Mouse (Mus musculus) frontal cortex, adult 2 months (tissue): Measurements from ENCODE around the gene Gm28051. TPM values are rescaled to one million over a fixed set of nuclear protein-coding genes. Genes with fewer than 3 reads are reported as not detected.

Source experiments
- DNase-seq, 2 experiments: peaks; one replicate each; pipeline ENCODE4 v3.0.0; 2022; ENCODE audit warnings: low spot score in 1 of 2; ENCODE audit errors: extremely low spot score in 1 of 2
- polyA plus RNA-seq: library from polyadenylated mRNA; depleted of rRNA; stranded (reverse); fragments of >200 nt; gene quantifications from 2 replicates; pipeline ENCODE4 v1.2.3, GENCODE M21; 2012

Gene Gm28051
- polyA plus RNA-seq, 1 experiment: not detected

DNA sequence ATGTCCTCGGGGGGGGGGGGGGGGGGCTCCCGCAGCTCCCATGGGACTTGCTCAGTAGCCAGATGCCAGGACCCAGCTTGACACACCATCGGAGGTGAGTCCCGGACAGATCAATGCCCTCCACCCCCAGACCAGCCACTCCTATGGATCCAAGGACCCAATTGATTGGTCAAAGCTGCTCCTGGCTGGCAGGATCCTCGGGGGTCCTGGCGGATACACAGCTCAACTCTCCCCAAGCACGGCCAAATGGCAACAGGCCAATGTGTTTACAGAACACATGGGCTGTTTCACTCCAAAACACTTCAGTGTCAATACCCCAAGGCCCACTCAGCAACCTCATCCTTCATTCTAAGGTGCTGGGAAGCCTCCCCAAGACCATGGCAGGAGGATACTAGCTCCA is 65.8 kb downstream of the Gm28051 start:
- DNase-seq: no peak

DNA sequence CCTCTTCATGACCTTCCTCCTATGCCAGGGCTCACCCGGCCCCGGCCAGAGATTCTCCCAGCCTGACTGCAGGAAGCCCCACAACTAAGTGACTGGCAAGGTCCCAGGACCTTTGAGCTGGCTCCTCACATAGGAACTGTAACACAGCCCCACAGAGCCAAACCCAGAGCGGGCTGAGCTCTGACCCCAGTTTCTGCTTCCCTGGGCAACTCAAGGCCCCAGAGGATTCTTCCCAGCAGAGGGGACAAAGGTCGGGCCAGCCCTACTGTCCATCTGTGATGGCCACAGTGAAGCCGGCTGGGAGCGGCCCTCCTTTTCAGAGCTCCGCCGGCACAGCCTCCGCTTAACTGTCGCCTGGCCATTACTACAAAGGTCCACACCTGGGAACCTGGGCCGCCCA is 66.4 kb downstream of the Gm28051 start:
- DNase-seq: no peak

DNA sequence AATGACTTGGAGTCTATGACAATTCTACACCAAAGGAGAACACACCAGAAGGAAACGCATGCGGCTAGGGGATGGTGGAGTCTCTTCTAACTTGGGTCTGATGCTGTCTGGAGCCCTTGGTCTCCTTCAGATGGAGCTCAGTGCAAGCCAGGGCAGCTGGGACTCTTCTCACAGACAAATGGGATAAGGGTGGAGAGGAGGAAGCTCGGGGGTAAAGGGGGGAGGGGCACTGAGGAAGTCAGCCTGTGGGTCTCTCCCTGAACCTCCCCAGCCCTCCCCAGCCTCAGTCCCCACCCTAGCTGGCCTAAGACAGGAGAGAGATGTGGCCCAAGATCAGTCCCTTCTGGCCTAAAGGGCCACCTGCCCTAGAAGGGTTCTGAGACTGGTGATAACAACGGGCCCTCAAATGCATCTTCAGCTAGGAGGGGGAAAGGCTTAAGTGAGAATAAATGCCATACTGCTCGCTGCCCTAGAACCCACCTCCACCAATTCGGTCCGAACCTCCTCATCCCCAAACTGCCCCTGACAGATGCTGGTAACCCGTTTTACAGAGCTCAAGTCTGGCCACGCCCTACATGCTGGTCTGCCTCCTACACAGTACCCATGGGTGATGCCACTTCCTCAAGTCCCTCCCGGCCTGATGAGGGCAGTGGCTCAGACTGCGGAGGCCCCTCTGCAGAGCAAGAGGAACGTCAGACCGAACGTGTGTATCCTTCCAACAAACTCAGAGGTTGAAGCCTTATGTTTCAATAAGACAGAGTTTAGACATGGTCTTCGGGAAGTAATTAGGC is 67.6 kb downstream of the Gm28051 start:
- no peak for DNase-seq

GRCm38 (mm10) chr12:102686321-102686720 is 71.2 kb downstream of the Gm28051 start:
- DNase-seq: no peak

DNA sequence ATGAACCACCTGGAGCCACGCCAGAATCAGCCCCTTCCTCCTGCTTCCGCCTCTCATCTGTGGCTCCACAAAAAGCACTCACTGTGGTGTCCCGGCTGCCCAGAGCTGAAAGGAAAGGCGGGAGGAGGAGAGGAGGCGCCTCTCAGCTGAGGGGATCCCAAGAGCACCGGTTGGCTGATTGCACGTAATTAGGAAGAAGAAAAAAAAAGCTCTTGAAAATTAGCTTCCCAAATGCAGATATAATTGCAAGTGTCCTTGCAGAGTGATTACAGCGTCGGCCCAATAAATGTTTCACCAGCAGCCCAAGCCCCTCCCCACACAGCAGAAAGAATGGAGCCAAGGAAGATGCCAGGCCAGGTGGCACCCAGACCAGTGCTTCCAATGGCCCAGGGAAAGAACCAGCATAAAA is 72.0 kb downstream of the Gm28051 start:
- DNase-seq: no peak

DNA sequence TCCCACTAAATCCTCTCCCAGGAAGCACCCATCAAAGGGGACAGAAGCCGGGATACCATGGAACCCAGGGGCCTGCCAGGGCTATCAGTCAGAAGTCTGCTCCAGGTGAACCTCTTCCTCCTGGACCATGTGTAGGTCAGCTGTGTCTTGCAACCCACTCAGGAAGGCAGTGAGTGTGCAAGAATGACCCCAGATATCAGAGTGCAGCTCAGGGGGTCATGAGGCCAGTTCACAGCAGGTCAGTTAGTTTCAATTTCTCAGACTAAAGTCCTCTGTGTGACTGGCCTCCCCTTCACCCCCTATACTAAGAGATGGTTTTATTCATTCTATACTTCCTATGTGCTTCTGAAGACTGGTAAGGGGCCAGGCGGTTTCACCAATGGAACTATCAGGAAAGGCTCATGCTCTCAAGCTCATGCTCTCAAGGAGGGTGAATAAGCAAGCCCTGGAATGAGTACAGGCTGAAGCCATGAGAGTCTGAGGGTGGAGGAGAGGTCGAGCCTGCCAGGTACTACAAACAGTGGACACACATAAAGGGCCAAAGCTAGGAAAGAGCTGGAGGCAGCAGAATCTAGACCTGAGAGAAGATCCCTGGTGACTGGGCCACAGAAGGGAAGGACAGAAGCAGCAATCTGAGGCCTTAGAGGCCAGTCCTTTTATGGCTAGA is 72.7 kb downstream of the Gm28051 start:
- DNase-seq: no peak

GRCm38 (mm10) chr12:102683979-102684378 is 73.6 kb downstream of the Gm28051 start:
- DNase-seq: no peak

- DNase-seq: no peak
These were observed 74.1 kb downstream of the Gm28051 start for GRCm38 (mm10) chr12:102683438-102683837.

GRCm38 (mm10) chr12:102682722-102683299 is 74.8 kb downstream of the Gm28051 start:
- DNase-seq: no peak

DNA sequence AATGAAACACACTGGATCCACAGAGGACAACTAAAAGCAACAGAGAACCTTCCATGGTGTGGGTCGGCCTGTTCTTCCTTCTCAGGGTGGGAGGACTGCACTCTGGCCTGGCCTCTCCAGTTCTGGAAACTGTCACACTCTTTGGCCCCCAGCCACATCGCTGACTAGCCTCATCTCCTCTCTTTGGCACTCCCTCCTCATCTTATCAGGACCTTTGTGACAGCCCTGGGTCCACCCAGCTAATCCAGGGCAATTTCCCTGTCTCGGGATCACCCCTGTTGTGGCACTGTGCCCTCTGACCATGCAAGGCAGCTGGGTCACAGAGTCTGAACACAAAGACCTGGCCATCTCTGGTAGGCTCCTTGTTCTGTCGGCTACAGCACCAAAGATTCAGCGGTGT is 75.5 kb downstream of the Gm28051 start:
- DNase-seq: no peak

DNA sequence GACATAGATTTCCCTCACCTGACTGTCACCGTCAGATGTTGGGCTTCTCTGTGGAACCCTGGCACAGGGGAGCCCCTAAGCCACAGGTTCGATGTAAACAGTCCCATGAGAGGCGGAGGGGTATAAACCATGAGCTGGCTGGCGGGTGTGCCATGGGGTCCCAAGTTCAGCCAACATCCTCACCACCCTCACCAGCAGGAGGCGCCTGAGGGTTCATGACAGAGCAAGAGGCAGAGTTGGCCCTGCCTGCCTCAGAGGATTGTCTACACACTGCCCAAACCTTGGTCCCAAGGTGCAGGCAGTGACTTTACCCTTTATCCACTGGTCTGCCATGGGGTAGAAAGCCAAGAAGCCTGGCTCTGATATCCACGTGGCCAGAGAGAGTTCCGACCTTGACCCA is 76.0 kb downstream of the Gm28051 start:
- no peak for DNase-seq

GRCm38 (mm10) chr12:102678820-102679219 is 78.7 kb downstream of the Gm28051 start:
- DNase-seq: no peak

DNA sequence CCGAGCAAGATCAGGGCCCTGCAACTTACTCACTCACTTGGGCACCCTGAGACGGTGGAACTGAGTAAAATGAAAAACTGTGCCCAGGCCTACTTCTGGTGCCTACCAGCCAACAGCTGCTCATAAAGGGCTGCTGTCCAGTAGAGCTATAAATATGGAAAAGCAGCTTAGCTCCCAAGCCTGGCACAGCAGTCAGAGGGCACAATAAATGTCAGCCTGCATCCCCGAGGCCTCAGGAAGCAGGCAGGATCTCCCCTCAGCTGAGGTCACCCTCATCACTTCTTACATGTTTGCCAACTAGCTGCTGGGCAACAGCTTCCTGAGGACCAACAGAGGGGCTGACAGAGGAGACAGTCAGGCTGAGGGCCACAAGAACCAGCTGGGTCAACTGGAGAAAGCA is 80.5 kb downstream of the Gm28051 start:
- no peak for DNase-seq

DNA sequence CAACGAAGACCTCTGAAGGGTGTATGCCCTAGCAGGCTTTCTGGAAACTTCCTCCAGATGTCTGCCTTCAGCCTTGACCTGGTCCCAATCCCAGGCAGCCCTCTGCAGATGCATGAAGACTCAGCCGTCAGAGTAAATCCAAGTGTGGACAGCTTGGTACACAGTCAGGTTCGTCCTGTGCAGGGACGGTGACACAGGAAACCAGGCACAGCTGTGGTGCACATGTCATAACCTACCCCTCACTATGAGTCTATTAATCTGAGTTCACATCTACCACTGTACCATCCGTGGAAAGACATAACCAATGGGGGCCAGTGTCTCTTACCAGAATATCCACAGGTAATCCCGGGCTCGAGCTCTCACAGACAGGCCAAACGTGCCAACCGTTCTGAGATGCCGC is 83.0 kb downstream of the Gm28051 start:
- no peak for DNase-seq

DNA sequence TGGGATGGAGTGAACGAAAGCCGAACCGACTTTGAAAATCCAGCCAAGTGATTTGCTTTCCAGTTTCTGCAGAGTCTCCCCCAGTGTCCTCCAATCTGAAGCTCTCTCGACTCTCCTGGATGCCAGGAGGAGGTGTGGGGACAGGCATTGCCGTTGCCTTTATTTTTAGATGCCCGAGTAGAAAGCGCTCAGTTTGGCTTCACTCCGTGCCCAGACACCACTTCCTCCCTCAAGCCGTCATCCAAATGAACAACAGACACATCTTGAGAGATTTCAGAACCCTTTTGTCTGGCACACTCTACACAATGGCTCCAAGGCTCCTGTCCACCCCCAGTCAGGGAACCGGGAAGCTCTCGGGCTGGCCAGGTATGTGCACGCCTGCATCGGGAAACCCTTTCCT is 83.4 kb downstream of the Gm28051 start:
- DNase-seq: peak in 1 of 2 experiments; percentile 66

- no peak for DNase-seq
These were observed 84.4 kb downstream of the Gm28051 start for GRCm38 (mm10) chr12:102672857-102673839.

GRCm38 (mm10) chr12:102672176-102672575 is 85.4 kb downstream of the Gm28051 start:
- DNase-seq: no peak

- DNase-seq: no peak
These were observed 86.7 kb downstream of the Gm28051 start for GRCm38 (mm10) chr12:102670848-102671247.
